Mouse (Mus musculus): ENCODE measurements around the gene Akap13.

GRCm38 (mm10) chr7:75648051-75648450 lies 192.7 kb downstream of the Akap13 start:
- no peak for TF ChIP-seq CTCF (conservative IDR thresholded peaks at IDR 0.05; ENCODE audit: insufficient read depth, insufficient read length, low read depth, low read length)
- no peak for TF ChIP-seq POLR2A (IDR thresholded peaks at IDR 0.05; ENCODE audit: low read depth, low read length)
